Mouse (Mus musculus): ENCODE measurements around the gene Bhlha15. TPM values are rescaled to one million over a fixed set of nuclear protein-coding genes. Genes with fewer than 3 reads are reported as not detected.

The Bhlha15 gene
- polyA plus RNA-seq, 1 experiment from 2014 or later = 0.46 TPM

DNA sequence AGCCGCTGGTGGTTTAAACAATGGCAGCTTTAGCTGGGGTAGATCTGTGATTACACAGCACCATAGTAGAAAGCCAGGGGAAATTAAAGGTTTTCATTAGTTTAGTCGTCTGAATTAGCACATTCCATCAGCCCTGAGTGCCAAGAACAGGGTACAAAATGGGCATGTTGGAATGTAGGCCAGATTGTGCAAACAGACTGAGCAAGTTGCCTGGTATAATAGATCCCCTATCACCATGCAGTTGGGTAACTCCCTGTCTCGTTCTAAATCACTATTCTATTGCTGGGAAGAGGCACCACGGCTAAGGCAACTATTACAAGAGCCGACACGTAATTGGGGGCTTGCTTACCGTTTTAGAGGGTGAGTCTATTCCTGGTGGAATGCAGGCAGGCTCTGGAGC is 44.6 kb downstream of the Bhlha15 start:
- ATAC-seq (ENCODE audit: borderline replicate concordance, extremely low read depth, low FRiP score, low TSS enrichment) = no peak
- Histone ChIP-seq H3K4me1 (0 out of 2 replicates have a peak, but pooled peaks cover 3% of the 10 kb centered on the region), H3K9ac (no peak overlapping the region), H3K4me2 (no peak overlapping the region), H3K9me3 (no peaks in the 10 kb centered on the region), H3K4me3 (no peak overlapping the region), H3K36me3 (no peaks in the 10 kb centered on the region), H3K27me3 (no peaks in the 10 kb centered on the region), H3K27ac (no peak overlapping the region)
- 69% methylated on average over 7 of the region's 7 CpGs for WGBS

GRCm38 (mm10) chr5:144238969-144239368 is 48.9 kb downstream of the Bhlha15 start:
- H3K9ac ChIP-seq = no peak overlapping the region
- no peak overlapping the region for H3K4me2 ChIP-seq
- H3K4me3 ChIP-seq = no peak overlapping the region
- 0 out of 2 replicates have a peak, but pooled peaks cover 3% of the 10 kb centered on the region for H3K4me1 ChIP-seq
- no peak overlapping the region for H3K27ac ChIP-seq
- no peaks in the 10 kb centered on the region for H3K36me3 ChIP-seq
- no peak for ATAC-seq (ENCODE audit: borderline replicate concordance, extremely low read depth, low FRiP score, low TSS enrichment)
- WGBS = 72% methylated on average over 1 of the region's 1 CpGs
- H3K27me3 ChIP-seq = no peaks in the 10 kb centered on the region
- no peaks in the 10 kb centered on the region for H3K9me3 ChIP-seq

Other genes starting within 250 kb of the Bhlha15 start
- gene Ccz1, start 175.4 kb upstream of the Bhlha15 start, polyA plus RNA-seq (2015; fragmentation: Nextera tagmentation; extraction: Ambion mirVana) = 71.9 and 78.4 TPM in 2 replicates
- not detected in 2 replicates for gene Ocm, start 163.6 kb upstream of the Bhlha15 start, polyA plus RNA-seq (2015; fragmentation: Nextera tagmentation; extraction: Ambion mirVana)
- gene Lmtk2, start 89.8 kb upstream of the Bhlha15 start, polyA plus RNA-seq (2015; fragmentation: Nextera tagmentation; extraction: Ambion mirVana) = 4.0 and 4.4 TPM in 2 replicates
- gene Tecpr1, start 33.3 kb downstream of the Bhlha15 start, polyA plus RNA-seq (2015; fragmentation: Nextera tagmentation; extraction: Ambion mirVana) = 21.2 and 25.1 TPM in 2 replicates
- 123 and 129 TPM in 2 replicates for gene Bri3, start 54.2 kb downstream of the Bhlha15 start, polyA plus RNA-seq (2015; fragmentation: Nextera tagmentation; extraction: Ambion mirVana)
- gene Baiap2l1, start 167.8 kb downstream of the Bhlha15 start, polyA plus RNA-seq (2015; fragmentation: Nextera tagmentation; extraction: Ambion mirVana) = 9.8 and 11.1 TPM in 2 replicates

All from lung, embryonic 15.5 days (tissue).